Mouse (Mus musculus): ENCODE data around the gene Gm10203.

Gene Gm10203

GRCm38 (mm10) chr6:149179064-149179463 is 49.1 kb downstream of the Gm10203 start:
- DNase-seq (ENCODE audit: low spot score in 2 of 2), result no peak

Measured in urinary bladder, postnatal 4 days (tissue).